Mouse (Mus musculus) heart, embryonic 16.5 days (tissue): Measurements from ENCODE around the gene 1810049J17Rik. TPM values are rescaled to one million over a fixed set of nuclear protein-coding genes. Genes with fewer than 3 reads are reported as not detected.

Experiments used
- ATAC-seq: fragments of 200-750 bp; cut with Nextera tagmentation; replicated peaks from 2 replicates; pipeline ENCODE4 v1.8.0; 2017; ENCODE audit warnings: moderate number of reproducible peaks; ENCODE audit not compliant: insufficient read depth, low FRiP score; ENCODE audit errors: extremely low read depth
- H3K27ac ChIP-seq: fragments of 300-500 bp; sonication (generic); 2 replicates; pipeline ENCODE4 v1.5.1; 2014; ENCODE audit warnings: mild to moderate bottlenecking, low read length, control low read depth, moderate library complexity
- H3K27me3 ChIP-seq: fragments of 300-500 bp; sonication (generic); 2 replicates; pipeline ENCODE4 v1.6.1; 2014; ENCODE audit warnings: low read length, mixed read lengths; ENCODE audit not compliant: control insufficient read depth, insufficient read depth
- H3K36me3 ChIP-seq: fragments of 300-500 bp; sonication (generic); 2 replicates; pipeline ENCODE4 v1.6.1; 2014; ENCODE audit not compliant: control insufficient read depth, insufficient read depth
- H3K4me1 ChIP-seq: fragments of 300-500 bp; sonication (generic); 2 replicates; pipeline ENCODE4 v1.6.1; 2014; ENCODE audit warnings: low read length, mixed read lengths; ENCODE audit not compliant: control insufficient read depth, insufficient read depth
- H3K4me2 ChIP-seq: fragments of 300-500 bp; sonication (generic); 2 replicates; pipeline ENCODE4 v1.6.1; 2014; ENCODE audit warnings: low read depth, mild to moderate bottlenecking, control low read depth, low read length
- H3K4me3 ChIP-seq: fragments of 300-500 bp; sonication (generic); 2 replicates; pipeline ENCODE4 v1.5.1; 2014; ENCODE audit warnings: mild to moderate bottlenecking, control low read depth, low read length
- H3K9ac ChIP-seq: fragments of 300-500 bp; sonication (generic); 2 replicates; pipeline ENCODE4 v1.6.1; 2014; ENCODE audit warnings: low read length, control low read depth
- H3K9me3 ChIP-seq: fragments of 300-500 bp; sonication (generic); replicated peaks from 2 replicates; pipeline ENCODE4 v1.6.1; 2016; ENCODE audit warnings: low read length; ENCODE audit not compliant: control insufficient read depth
- WGBS: fragments of 180-500 bp; shearing (Covaris S2); extraction: QIAGEN DNeasy Blood & Tissue Kit; methylation state at CpG from one replicate; pipeline ENCODE4 v1.1.7; 2014; 5-methylcytosine and 5-hydroxymethylcytosine counted together
- polyA plus RNA-seq: library from polyadenylated mRNA; unstranded; fragments of >200 nt; fragmentation: Nextera tagmentation; extraction: Ambion mirVana; gene quantifications from 2 replicates; pipeline ENCODE4 v1.2.1, GENCODE M21; 2015

1810049J17Rik gene
- polyA plus RNA-seq, 1 experiment from 2014 or later, result 0.75 TPM

DNA sequence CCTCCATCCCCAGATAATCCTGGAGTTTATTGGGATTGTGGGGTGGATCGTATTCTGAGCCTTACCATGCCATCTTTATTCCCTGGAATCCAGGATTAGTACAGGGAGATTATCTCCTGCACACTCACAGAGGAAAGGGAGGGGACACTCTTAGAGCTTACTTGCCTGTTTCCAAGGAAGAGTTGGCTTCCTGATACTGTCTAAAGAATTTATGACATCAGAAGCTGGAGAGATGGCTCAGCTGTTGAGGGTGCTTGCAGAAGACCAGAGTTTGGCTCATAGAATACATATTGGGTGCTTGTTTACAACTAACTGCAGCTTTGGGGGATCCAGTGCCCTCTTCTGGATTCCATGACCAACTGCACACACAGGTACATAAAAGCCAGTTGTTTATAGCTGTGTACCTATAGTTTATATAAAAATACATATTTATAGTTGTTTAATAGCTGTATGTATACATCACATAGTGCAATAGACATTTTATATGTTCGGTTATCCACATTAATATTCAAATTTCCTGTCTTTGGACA is 32.6 kb upstream of the 1810049J17Rik start:
- Histone ChIP-seq H3K4me1 (no peaks in the 10 kb centered on the region), H3K9ac (no peak overlapping the region), H3K27me3 (no peaks in the 10 kb centered on the region), H3K27ac (no peak overlapping the region), H3K9me3 (no peaks in the 10 kb centered on the region), H3K36me3 (peaks cover 24% of the 10 kb centered on the region), H3K4me3 (no peak overlapping the region), H3K4me2 (no peak overlapping the region)
- ATAC-seq, result no peak
- WGBS, result 88% methylated on average over 2 of the region's 2 CpGs

DNA sequence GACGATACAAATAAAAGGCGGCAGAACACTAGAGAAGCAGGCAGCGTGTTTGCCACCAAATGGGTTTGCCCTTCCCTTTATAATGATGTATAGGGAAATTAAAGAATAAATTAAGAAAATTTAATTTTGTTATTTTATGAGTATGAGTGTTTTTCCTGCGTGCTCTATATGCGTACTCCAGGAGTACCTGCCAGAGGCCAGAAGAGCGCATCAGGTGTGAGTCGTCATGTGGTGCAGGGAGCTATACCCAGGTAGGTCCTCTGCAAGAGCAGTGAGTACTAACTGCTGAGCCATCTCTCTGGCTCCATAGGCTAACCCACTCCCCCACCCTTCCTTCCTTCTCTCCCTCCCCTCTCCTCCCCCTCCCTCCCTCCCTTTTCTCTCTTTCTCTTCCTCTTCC is 29.8 kb upstream of the 1810049J17Rik start:
- WGBS, result 96% methylated on average over 7 of the region's 7 CpGs
- no peak for ATAC-seq
- Histone ChIP-seq H3K4me3 (no peak overlapping the region), H3K36me3 (peaks cover 25% of the 10 kb centered on the region), H3K4me1 (no peaks in the 10 kb centered on the region), H3K9me3 (no peaks in the 10 kb centered on the region), H3K4me2 (no peak overlapping the region), H3K9ac (no peak overlapping the region), H3K27ac (no peak overlapping the region), H3K27me3 (no peaks in the 10 kb centered on the region)

DNA sequence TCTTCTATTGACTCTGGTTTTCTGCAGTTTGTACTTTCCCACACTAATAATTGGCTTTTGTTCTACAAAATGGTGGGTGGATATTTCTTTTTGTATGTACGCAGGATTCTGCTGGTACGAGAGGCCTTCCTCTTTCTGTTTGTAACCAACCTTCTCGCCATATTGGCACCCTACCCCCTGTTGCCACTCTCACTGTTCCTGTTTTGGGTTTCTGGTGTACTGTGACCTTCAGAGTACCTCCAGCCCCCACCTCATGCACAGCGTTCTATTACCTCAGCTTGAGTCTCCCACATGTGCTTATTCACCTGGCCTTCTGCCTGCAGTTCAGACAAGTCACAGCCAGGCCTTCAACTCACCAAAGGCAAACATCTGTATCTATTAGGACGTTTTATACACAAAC is 28.1 kb upstream of the 1810049J17Rik start:
- H3K36me3 ChIP-seq, result peaks cover 21% of the 10 kb centered on the region
- H3K4me3 ChIP-seq, result no peak overlapping the region
- no peak overlapping the region for H3K4me2 ChIP-seq
- no peaks in the 10 kb centered on the region for H3K9me3 ChIP-seq
- WGBS, result 82% methylated on average over 5 of the region's 5 CpGs
- H3K27me3 ChIP-seq, result no peaks in the 10 kb centered on the region
- no peak overlapping the region for H3K9ac ChIP-seq
- ATAC-seq, result no peak
- no peak overlapping the region for H3K27ac ChIP-seq
- H3K4me1 ChIP-seq, result no peaks in the 10 kb centered on the region

DNA sequence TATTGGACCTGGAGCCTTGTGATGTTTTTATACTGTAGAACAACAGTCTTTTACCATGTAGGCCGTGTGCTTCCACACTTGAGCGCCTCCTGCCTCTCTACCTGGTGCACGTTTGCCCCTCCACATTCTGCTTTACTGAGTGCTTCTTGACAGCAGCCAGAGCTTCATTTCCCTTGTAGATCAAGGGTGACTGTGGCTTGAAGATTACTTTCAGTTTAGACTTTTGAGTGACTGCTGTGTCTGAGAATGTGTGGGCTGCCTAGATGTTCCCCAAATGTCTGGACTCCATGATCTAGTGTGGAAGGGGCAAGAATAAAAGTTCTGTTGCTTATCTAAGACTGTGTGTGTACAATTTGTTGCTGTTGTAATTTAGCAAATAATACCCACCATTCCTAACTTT is 27.3 kb upstream of the 1810049J17Rik start:
- no peak for ATAC-seq
- H3K4me2 ChIP-seq, result no peak overlapping the region
- H3K9ac ChIP-seq, result no peak overlapping the region
- H3K36me3 ChIP-seq, result peaks cover 18% of the 10 kb centered on the region
- H3K27ac ChIP-seq, result no peak overlapping the region
- no peaks in the 10 kb centered on the region for H3K27me3 ChIP-seq
- no peaks in the 10 kb centered on the region for H3K4me1 ChIP-seq
- 64% methylated on average over 3 of the region's 3 CpGs for WGBS
- H3K9me3 ChIP-seq, result no peaks in the 10 kb centered on the region
- no peak overlapping the region for H3K4me3 ChIP-seq

DNA sequence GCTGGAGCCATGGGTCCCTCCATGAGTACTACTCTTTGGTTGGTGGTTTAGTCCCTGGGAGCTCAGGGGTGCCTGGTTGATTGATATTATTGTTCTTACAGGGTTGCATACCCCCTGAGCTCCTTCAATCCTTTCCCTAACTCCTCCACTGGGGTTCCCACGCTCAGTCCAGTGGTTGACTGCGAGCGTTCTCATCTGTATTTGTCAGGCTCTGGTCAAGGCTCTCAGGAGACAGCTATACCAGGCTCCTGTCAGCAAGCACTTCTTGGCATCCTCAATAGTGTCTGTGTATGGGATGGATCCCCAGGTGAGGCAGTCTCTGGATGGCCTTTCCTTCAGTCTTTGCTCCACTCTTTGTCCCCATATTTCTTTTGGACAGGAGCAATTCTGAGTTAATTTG is 25.2 kb upstream of the 1810049J17Rik start:
- Histone ChIP-seq H3K27me3 (no peaks in the 10 kb centered on the region), H3K9ac (no peak overlapping the region), H3K4me1 (no peaks in the 10 kb centered on the region), H3K4me3 (no peak overlapping the region), H3K4me2 (no peak overlapping the region), H3K27ac (no peak overlapping the region), H3K36me3 (peaks cover 11% of the 10 kb centered on the region), H3K9me3 (no peaks in the 10 kb centered on the region)
- no peak for ATAC-seq
- 95% methylated on average over 3 of the region's 3 CpGs for WGBS

DNA sequence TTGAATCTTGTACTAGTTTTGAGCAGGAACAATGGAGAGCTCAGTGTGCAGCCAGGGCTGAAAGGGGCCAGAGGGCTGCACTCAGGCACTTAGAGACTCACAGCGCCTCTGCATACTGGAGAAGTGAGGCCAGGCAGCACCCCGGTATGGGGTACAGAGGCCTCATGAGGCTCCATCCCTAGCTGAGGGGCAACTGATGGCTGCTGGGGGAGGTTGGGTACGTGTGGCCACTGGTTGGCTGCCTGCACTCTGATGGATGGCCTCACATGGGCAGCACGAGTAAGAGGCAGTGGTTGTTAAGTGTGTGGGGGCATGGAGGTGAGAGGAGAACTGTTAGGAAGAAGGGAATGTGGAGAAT is 19.7 kb upstream of the 1810049J17Rik start:
- no peak overlapping the region for H3K4me2 ChIP-seq
- no peak for ATAC-seq
- 38% methylated on average over 4 of the region's 4 CpGs for WGBS
- H3K9ac ChIP-seq, result no peak overlapping the region
- H3K4me3 ChIP-seq, result no peak overlapping the region
- no peaks in the 10 kb centered on the region for H3K27me3 ChIP-seq
- H3K27ac ChIP-seq, result no peak overlapping the region
- H3K9me3 ChIP-seq, result no peaks in the 10 kb centered on the region
- H3K4me1 ChIP-seq, result peaks cover 13% of the 10 kb centered on the region
- H3K36me3 ChIP-seq, result peaks cover 2% of the 10 kb centered on the region

DNA sequence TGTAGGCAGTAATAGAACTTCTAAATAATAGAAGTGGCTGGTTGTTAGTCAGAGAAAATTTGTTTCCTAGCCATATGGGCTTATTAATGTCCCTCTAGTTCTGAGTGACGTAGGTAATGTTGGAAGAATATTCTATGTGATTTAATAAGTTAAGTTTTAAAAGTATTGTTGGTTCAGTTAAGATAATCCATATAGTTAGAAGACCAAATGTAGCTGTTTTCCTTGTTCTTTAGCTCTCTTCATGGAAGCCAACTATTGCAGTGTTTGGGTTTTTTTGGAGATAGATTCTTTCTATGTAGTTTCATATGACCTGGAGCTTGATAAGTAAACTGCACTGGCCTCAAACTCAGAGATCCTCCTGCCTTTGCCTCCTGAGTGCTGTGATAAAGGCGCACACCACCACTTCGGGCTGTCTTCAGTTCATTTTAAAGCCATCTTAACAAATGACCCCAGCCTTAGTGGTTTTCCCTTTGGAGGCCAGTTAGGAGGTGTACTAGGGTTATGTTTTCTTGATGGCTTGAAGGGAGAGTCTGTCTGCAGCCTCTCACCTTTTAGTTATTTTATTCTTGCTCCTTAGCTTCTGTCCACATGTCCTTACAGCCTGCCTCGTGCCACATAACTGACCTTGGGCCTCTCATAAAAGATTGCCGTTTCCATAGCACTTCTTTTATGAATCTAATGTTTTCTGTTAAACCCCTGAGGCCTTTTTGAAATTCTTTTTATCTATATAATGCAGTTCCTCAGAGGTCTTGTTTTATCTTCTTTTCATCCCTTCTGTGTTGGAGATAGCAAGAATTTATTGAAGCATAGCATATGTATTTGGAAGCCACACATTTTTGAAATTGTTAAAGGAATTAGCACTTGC is 19.1 kb upstream of the 1810049J17Rik start:
- H3K36me3 ChIP-seq, result peaks cover 2% of the 10 kb centered on the region
- no peaks in the 10 kb centered on the region for H3K9me3 ChIP-seq
- no peak for ATAC-seq
- H3K4me3 ChIP-seq, result no peak overlapping the region
- WGBS, result 59% methylated on average over 5 of the region's 5 CpGs
- H3K9ac ChIP-seq, result no peak overlapping the region
- no peak overlapping the region for H3K27ac ChIP-seq
- H3K4me1 ChIP-seq, result peaks cover 17% of the 10 kb centered on the region
- H3K27me3 ChIP-seq, result no peaks in the 10 kb centered on the region
- H3K4me2 ChIP-seq, result no peak overlapping the region

DNA sequence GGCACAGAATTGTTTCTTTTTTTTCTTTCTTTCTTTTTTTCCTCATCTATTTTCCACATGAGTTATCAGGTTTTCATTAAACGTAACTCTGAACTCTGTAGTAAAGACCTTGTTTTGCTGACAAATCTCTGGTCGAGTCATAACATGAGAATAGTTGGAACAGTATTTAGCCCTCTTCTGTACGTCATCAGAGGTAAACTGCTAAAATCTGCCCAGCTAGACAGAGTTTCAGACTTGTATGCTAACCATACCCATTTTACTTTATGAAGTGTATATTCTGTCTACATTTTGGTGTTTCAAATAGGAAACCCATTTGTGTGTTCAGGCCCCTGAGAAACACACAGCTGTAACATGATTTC is 16.1 kb upstream of the 1810049J17Rik start:
- 58% methylated on average over 3 of the region's 3 CpGs for WGBS
- Histone ChIP-seq H3K4me1 (peaks cover 24% of the 10 kb centered on the region), H3K4me3 (no peak overlapping the region), H3K27ac (no peak overlapping the region), H3K4me2 (no peak overlapping the region), H3K9me3 (no peaks in the 10 kb centered on the region), H3K27me3 (no peaks in the 10 kb centered on the region), H3K36me3 (no peaks in the 10 kb centered on the region), H3K9ac (no peak overlapping the region)
- ATAC-seq, result no peak; the same call in 1 of the 2 replicates

DNA sequence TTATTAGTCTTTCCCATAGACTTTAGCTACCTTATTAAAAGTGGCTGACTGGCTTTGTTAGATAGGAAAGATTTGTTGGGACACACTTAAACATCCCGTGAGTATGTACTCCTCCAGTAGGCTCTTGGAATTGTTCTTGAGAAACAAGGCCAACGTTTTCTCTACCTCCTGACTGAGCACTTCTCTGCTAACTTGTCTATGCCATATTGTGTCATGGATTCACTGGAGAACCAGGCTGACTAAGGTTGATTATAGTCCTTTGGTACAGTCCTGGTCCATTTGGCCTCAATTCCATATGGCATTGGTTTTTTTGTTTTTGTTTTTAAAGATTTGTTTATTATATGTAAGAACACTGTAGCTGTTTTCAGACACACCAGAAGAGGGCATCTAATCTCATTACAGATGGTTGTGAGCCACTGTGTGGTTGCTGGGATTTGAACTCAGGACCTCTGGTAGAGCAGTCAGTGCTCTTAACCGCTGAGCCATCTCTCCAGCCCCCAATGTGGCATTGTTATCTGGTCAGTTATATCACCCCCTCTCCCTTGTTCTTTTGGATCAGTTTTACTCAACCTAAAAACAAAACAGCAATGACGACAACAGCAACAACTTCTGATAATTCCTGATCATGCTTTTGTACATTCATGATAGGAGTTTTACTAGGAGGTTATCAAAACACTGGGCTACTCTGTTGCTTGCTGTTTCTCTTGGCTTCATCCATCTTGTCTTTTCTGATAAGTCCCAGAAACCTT is 15.5 kb upstream of the 1810049J17Rik start:
- no peaks in the 10 kb centered on the region for H3K27me3 ChIP-seq
- no peak overlapping the region for H3K4me3 ChIP-seq
- H3K9ac ChIP-seq, result no peak overlapping the region
- WGBS, result 61% methylated on average over 4 of the region's 4 CpGs
- peaks cover 24% of the 10 kb centered on the region for H3K4me1 ChIP-seq
- H3K9me3 ChIP-seq, result no peaks in the 10 kb centered on the region
- peak; percentile 43; the same call in 1 of the 2 replicates for ATAC-seq
- H3K27ac ChIP-seq, result no peak overlapping the region
- no peak overlapping the region for H3K4me2 ChIP-seq
- no peaks in the 10 kb centered on the region for H3K36me3 ChIP-seq
